Mouse (Mus musculus) liver, postnatal 0 days (tissue): ENCODE data around the gene Scgb3a1. TPM values are rescaled to one million over a fixed set of nuclear protein-coding genes. Genes with fewer than 3 reads are reported as not detected.

ENCODE experiments used
- ATAC-seq: fragments of 200-750 bp; cut with Nextera tagmentation; 2 replicates; pipeline ENCODE4 v1.8.0; 2017; ENCODE audit warnings: mild to moderate bottlenecking, moderate library complexity
- DNase-seq: peaks from one replicate; pipeline ENCODE4 v3.0.0-alpha.2; 2016
- H3K27ac ChIP-seq: fragments of 300-500 bp; sonication (generic); 2 replicates; pipeline ENCODE4 v1.5.1; 2014; ENCODE audit warnings: antibody characterized with exemption, moderate library complexity, mild to moderate bottlenecking, low read depth
- H3K27me3 ChIP-seq: fragments of 300-500 bp; sonication (generic); 2 replicates; pipeline ENCODE4 v1.6.1; 2014; ENCODE audit warnings: low read length, control low read depth, mixed read lengths; ENCODE audit not compliant: insufficient read depth
- H3K36me3 ChIP-seq: fragments of 300-500 bp; sonication (generic); replicated peaks from 2 replicates; pipeline ENCODE4 v1.6.1; 2014; ENCODE audit warnings: mild to moderate bottlenecking, control low read depth, low read length, moderate library complexity, mixed read lengths; ENCODE audit not compliant: insufficient read depth
- H3K4me1 ChIP-seq: fragments of 300-500 bp; sonication (generic); 2 replicates; pipeline ENCODE4 v1.6.1; 2014; ENCODE audit warnings: antibody characterized with exemption, mild to moderate bottlenecking, control low read depth; ENCODE audit not compliant: insufficient read depth
- H3K4me2 ChIP-seq: fragments of 300-500 bp; sonication (generic); 2 replicates; pipeline ENCODE4 v1.6.1; 2014; ENCODE audit warnings: low read depth, mild to moderate bottlenecking, low read length, moderate library complexity, mixed read lengths
- H3K4me3 ChIP-seq: fragments of 300-500 bp; sonication (generic); 2 replicates; pipeline ENCODE4 v1.5.1; 2014; ENCODE audit warnings: low read depth, low read length
- H3K9ac ChIP-seq: fragments of 300-500 bp; sonication (generic); replicated peaks from 2 replicates; pipeline ENCODE4 v1.6.1; 2014; ENCODE audit warnings: mild to moderate bottlenecking, moderate library complexity
- H3K9me3 ChIP-seq: fragments of 300-500 bp; sonication (generic); 2 replicates; pipeline ENCODE4 v1.6.1; 2016; ENCODE audit warnings: mild to moderate bottlenecking, control low read depth, low read length, mixed read lengths
- CTCF ChIP-seq: sonication (generic); IDR thresholded peaks from 2 replicates; pipeline ENCODE4 v1.5.1; 2016; ENCODE audit warnings: antibody characterized with exemption, low read depth
- EP300 ChIP-seq: IDR thresholded peaks from 2 replicates; pipeline ENCODE4 v1.6.1; 2016; ENCODE audit warnings: antibody characterized with exemption, low read depth, mild to moderate bottlenecking
- WGBS: fragments of 180-500 bp; shearing (Covaris S2); extraction: QIAGEN DNeasy Blood & Tissue Kit; methylation state at CpG from one replicate; pipeline ENCODE4 v1.1.7; 2014; ENCODE audit not compliant: insufficient replicate concordance; 5-methylcytosine and 5-hydroxymethylcytosine counted together
- polyA plus RNA-seq: library from polyadenylated mRNA; unstranded; fragments of >200 nt; fragmentation: Nextera tagmentation; extraction: Ambion mirVana; gene quantifications from 2 replicates; pipeline ENCODE4 v1.2.1, GENCODE M21; 2015

Scgb3a1 gene
- polyA plus RNA-seq, 1 experiment from 2014 or later: 0.33 TPM

GRCm38 (mm10) chr11:49711981-49712554 is 48.7 kb downstream of the Scgb3a1 start:
- Histone ChIP-seq H3K4me1 (peaks cover 34% of the 10 kb centered on the region), H3K27me3 (no peaks in the 10 kb centered on the region), H3K36me3 (peaks cover 3% of the 10 kb centered on the region; the same call in 1 of the 2 replicates), H3K9me3 (no peaks in the 10 kb centered on the region), H3K27ac (peak overlapping the region; percentile 94), H3K9ac (peak overlapping the region; percentile 92), H3K4me2 (peak overlapping the region; percentile 84), H3K4me3 (peak overlapping the region; percentile 85)
- ATAC-seq (peak; percentile 54), DNase-seq (no peak)
- TF ChIP-seq EP300 (no peak), CTCF (no peak)
- 1% methylated on average over 26 of the region's 70 CpGs for WGBS

DNA sequence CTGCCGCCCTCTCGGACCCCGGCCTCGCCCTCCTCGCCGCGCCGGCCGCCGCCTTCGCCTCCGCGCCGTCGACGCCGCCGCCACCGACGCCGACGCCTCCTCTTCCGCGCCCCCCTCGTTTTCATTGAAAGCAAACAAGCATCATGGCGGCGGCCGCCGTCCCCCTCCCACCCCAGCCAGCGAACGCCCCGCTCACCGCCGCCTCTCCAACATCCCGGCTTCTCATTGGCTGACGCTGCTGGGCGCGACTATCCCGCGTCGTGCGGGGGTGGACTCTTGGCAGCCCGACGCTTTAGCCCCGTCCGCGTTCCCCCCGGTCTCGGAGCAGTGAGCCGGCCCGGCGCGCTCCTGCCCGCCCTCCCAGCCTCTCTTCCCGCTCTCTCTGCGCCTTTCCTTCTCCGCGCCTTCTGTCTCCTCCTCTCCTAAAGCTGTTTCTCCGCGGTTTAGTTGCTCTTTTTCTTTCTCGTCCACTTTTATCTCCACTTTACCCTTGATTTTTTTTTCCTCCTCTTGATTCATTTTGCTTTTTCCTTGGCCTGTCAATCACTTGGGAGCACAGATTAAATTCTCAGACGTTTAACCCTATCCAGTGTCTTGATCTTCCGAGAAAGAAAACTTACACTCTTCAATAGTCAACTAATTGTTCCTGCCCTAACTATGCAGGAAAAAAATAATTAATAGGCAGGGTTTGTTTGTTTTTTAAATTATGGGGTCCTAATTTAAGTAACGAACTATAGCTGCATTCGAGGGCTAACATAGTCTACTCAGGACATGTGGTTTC is 49.3 kb downstream of the Scgb3a1 start, which contains the start of gene Cnot6:
Gene Cnot6 (minus strand): TSS at position 169 of the 781 bp plus-strand sequence.
- Histone ChIP-seq H3K9ac (peak within 1 kb of the TSS; percentile 92), H3K4me3 (peak within 1 kb of the TSS; percentile 85), H3K36me3 (0 out of 2 replicates have a peak, but pooled peaks cover 3% of the 10 kb centered on the region), H3K27me3 (no peaks in the 10 kb centered on the region), H3K4me2 (peak within 1 kb of the TSS; percentile 87), H3K9me3 (no peaks in the 10 kb centered on the region), H3K27ac (peak within 1 kb of the TSS; percentile 94), H3K4me1 (peaks cover 32% of the 10 kb centered on the region)
- peak; percentile 99 for DNase-seq
- ATAC-seq: peak; percentile 96
- under 1% methylated on average over 34 of the region's 65 CpGs for WGBS
- TF ChIP-seq CTCF (no peak), EP300 (peak; percentile 60; the same call in 1 of the 2 replicates)

DNA sequence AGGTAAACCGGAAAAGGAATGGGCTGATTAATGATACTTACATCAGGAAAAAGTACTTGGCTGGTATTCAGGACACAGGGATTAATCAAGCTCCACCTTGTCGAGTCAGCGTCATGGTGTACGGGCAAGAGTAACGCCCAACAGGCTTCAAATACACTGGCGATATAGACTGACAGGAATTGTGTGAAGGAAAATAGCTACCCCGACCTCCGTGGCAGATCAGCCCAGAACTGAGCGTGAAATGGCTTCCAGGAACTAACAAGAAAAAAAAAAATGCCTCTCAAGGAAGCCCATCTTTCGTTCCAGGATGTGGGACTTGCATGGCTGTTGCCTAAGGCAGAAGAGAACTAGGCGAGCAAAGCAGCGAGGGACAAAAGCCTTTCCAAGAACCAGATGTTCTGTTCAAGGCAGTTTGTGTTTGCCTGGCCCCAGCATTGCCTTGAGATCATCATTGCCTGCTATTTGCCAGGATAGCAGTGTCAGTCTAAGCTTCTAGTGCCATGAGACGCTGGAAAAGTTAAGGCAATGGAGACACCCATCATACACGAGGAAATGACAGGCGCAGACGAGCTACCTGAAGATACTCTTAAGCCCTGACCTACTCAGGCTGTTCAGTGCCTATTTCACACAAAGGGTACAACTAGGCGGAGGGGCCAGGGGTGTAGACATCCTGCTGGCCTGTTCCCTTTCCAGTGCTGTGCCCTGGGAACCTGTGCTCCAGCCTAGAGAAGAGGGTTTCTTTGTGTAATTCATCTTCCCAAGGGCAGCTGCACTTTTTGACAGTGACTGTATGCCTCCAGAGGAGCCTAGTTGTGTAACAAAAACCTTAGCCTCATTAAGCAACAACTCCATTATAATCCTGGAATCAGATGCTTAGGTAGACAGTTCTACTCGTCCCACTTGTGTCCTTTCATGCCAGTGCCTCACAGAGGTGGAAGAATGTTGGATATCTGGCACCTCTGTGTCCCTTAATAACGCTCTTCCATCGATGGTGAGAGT is 50.2 kb downstream of the Scgb3a1 start:
- H3K27ac ChIP-seq: peak overlapping the region; percentile 69
- ATAC-seq (peak; percentile 35), DNase-seq (peak; percentile 34)
- H3K4me2 ChIP-seq: peak overlapping the region; percentile 87
- 35% methylated on average over 20 of the region's 20 CpGs for whole genome bisulfite sequencing
- H3K9me3 ChIP-seq: no peaks in the 10 kb centered on the region
- H3K36me3 ChIP-seq: no peaks in the 10 kb centered on the region
- no peak for TF ChIP-seq EP300
- TF ChIP-seq CTCF: no peak
- H3K4me3 ChIP-seq: peak overlapping the region; percentile 85
- H3K27me3 ChIP-seq: no peaks in the 10 kb centered on the region
- peaks cover 25% of the 10 kb centered on the region for H3K4me1 ChIP-seq
- peak overlapping the region; percentile 59 for H3K9ac ChIP-seq

Other genes starting within 250 kb of the Scgb3a1 start
- gene Olfr1389, start 240.5 kb upstream of the Scgb3a1 start, polyA plus RNA-seq: not detected in 2 replicates
- gene Olfr1388, start 227.0 kb upstream of the Scgb3a1 start, polyA plus RNA-seq: not detected in 2 replicates
- gene Olfr1387, start 208.3 kb upstream of the Scgb3a1 start, polyA plus RNA-seq: not detected in 2 replicates
- not detected in 2 replicates for gene Olfr1386, start 198.6 kb upstream of the Scgb3a1 start, polyA plus RNA-seq
- gene Olfr1385, start 174.5 kb upstream of the Scgb3a1 start, polyA plus RNA-seq: not detected in 2 replicates
- gene Olfr1384, start 156.9 kb upstream of the Scgb3a1 start, polyA plus RNA-seq: not detected in 2 replicates
- gene Olfr1383, start 144.0 kb upstream of the Scgb3a1 start, polyA plus RNA-seq: not detected in 2 replicates
- not detected in 2 replicates for gene Olfr1382, start 135.4 kb upstream of the Scgb3a1 start, polyA plus RNA-seq
- not detected in 2 replicates for gene Olfr1381, start 120.2 kb upstream of the Scgb3a1 start, polyA plus RNA-seq
- not detected in 2 replicates for gene Olfr1380, start 106.7 kb upstream of the Scgb3a1 start, polyA plus RNA-seq
- 4.3 and 4.9 TPM in 2 replicates for gene Flt4, start 54.3 kb upstream of the Scgb3a1 start, polyA plus RNA-seq
- 16.9 and 18.1 TPM in 2 replicates for gene Cnot6, start 49.1 kb downstream of the Scgb3a1 start, polyA plus RNA-seq
- 0.65 and 0.81 TPM in 2 replicates for gene Gfpt2, start 130.6 kb downstream of the Scgb3a1 start, polyA plus RNA-seq
- gene Mapk9, start 183.1 kb downstream of the Scgb3a1 start, polyA plus RNA-seq: 20.9 and 22.3 TPM in 2 replicates
- gene Rasgef1c, start 238.2 kb downstream of the Scgb3a1 start, polyA plus RNA-seq: not detected in 2 replicates